Mouse (Mus musculus) lung, adult 2 months (tissue): ENCODE measurements around the gene Crocc.

ENCODE experiments used
- CTCF ChIP-seq: fragments of 200-500 bp; IDR thresholded peaks from 2 replicates; pipeline ENCODE4 v1.5.1; 2011; ENCODE audit warnings: mild to moderate bottlenecking, low read length, control low read depth; ENCODE audit not compliant: insufficient read depth
- POLR2A ChIP-seq: fragments of 200-500 bp; IDR thresholded peaks from 2 replicates; pipeline ENCODE4 v1.6.1; 2011; ENCODE audit warnings: low read depth, mild to moderate bottlenecking, control low read depth, low read length, borderline replicate concordance; ENCODE audit errors: extremely low read depth

DNA sequence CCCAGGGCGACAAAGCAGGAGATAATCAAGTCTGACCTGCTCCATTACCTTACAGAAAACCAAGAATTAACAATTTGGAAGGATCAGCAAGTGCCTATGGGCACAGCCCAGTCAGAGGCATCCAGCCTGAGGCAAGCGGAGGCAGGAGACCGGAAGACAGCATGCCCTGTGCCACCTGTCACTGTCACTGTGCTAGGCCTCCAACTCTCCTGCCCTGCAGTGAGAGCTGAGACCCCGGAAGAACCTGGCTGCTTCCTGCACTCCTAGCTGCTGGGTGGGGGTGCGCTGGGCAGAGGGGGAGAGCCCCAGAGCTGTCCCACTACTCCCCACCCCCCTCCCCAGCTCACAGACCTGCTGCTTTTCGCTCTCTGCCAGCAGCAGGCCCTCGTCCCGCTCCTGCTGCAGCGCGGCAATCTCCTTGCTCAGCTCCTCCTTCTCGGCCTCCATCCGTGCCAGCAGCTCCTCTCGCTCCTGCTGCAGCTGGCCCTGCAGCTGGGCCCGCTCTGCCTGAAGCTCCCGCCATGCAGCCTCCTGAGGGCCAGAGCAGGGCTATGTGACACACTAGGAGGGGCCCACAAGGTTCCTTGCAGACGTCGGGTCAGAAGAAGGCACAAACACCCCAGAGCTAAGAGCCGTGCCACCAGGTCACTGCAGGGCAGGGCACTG, 29.7 kb downstream of the Crocc start:
- TF ChIP-seq POLR2A: no peak
- no peak for TF ChIP-seq CTCF
